Mouse (Mus musculus) limb, embryonic 12.5 days (tissue): Measurements from ENCODE around the gene Tifa. TPM values are rescaled to one million over a fixed set of nuclear protein-coding genes. Genes with fewer than 3 reads are reported as not detected.

Source experiments
- ATAC-seq: fragments of 200-750 bp; cut with Nextera tagmentation; 2 replicates; pipeline ENCODE4 v1.8.0; 2017; ENCODE audit warnings: low read depth, moderate TSS enrichment; ENCODE audit not compliant: insufficient number of reproducible peaks, insufficient read depth, low FRiP score, low TSS enrichment
- H3K27ac ChIP-seq: fragments of 300-500 bp; sonication (generic); 2 replicates; pipeline ENCODE4 v1.5.1; 2016; ENCODE audit warnings: mild to moderate bottlenecking, moderate library complexity
- H3K27me3 ChIP-seq: fragments of 300-500 bp; sonication (generic); 2 replicates; pipeline ENCODE4 v1.6.1; 2016; ENCODE audit warnings: mild to moderate bottlenecking, moderate library complexity
- H3K36me3 ChIP-seq: fragments of 300-500 bp; sonication (generic); 2 replicates; pipeline ENCODE4 v1.6.1; 2016; ENCODE audit warnings: mild to moderate bottlenecking, moderate library complexity
- H3K4me1 ChIP-seq: fragments of 300-500 bp; sonication (generic); replicated peaks from 2 replicates; pipeline ENCODE4 v1.6.1; 2016
- H3K4me2 ChIP-seq: fragments of 300-500 bp; sonication (generic); 2 replicates; pipeline ENCODE4 v1.6.1; 2016; ENCODE audit warnings: mild to moderate bottlenecking, moderate library complexity
- H3K4me3 ChIP-seq: fragments of 300-500 bp; sonication (generic); replicated peaks from 2 replicates; pipeline ENCODE4 v1.5.1; 2016; ENCODE audit warnings: mild to moderate bottlenecking
- H3K9ac ChIP-seq: fragments of 300-500 bp; sonication (generic); replicated peaks from 2 replicates; pipeline ENCODE4 v1.6.1; 2016; ENCODE audit warnings: mild to moderate bottlenecking, moderate library complexity
- H3K9me3 ChIP-seq: fragments of 300-500 bp; sonication (generic); 2 replicates; pipeline ENCODE4 v1.6.1; 2016; ENCODE audit warnings: mild to moderate bottlenecking, moderate library complexity
- WGBS: fragments of 180-500 bp; shearing (Covaris S2); methylation state at CpG from one replicate; pipeline ENCODE4 v1.1.7; 2016; 5-methylcytosine and 5-hydroxymethylcytosine counted together
- polyA plus RNA-seq: library from polyadenylated mRNA; unstranded; fragments of >200 nt; fragmentation: Nextera tagmentation; extraction: Ambion mirVana; gene quantifications from 2 replicates; pipeline ENCODE4 v1.2.1, GENCODE M21; 2016

Gene Tifa
- polyA plus RNA-seq, result 1.6 and 2.1 TPM in 2 replicates

- no peaks in the 10 kb centered on the region for H3K36me3 ChIP-seq
- H3K9ac ChIP-seq, result peak within 1 kb of the TSS; percentile 63
- peaks cover 13% of the 10 kb centered on the region; the same call in 1 of the 2 replicates for H3K4me1 ChIP-seq
- H3K27ac ChIP-seq, result no peak within 1 kb of the TSS
- peaks cover 34% of the 10 kb centered on the region for H3K27me3 ChIP-seq
- 1% methylated on average over 42 of the region's 44 CpGs for WGBS
- H3K4me2 ChIP-seq, result peak within 1 kb of the TSS; percentile 99
- ATAC-seq, result peak; percentile 7; the same call in 1 of the 2 replicates
- H3K9me3 ChIP-seq, result no peaks in the 10 kb centered on the region
- H3K4me3 ChIP-seq, result peak within 1 kb of the TSS; percentile 52
Observed at GRCm38 (mm10) chr3:127789500-127790191, at the start of gene Tifa. Gene Tifa (plus strand): TSS chr3:127789805.

DNA sequence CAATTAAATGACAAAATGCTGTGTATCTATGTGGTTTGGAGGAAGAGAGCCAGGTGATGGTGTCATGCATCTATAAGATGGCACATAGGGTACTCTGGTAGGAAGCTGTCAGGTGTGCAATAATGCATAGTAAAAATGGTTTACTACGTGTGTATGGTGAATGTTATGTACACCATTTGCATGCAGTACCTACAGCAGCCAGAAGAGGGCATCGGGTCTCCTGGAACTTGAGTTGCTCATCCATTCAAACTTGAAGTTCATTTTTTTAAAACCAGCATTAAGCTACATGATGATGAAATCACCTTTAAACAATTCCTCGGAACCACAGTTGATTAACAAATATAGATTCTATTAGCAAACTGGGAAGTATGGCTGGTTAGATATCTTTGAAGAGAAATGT is 48.1 kb upstream of the Tifa start:
- Histone ChIP-seq H3K4me1 (no peaks in the 10 kb centered on the region), H3K27ac (no peak overlapping the region), H3K27me3 (peaks cover 25% of the 10 kb centered on the region), H3K36me3 (no peaks in the 10 kb centered on the region), H3K4me3 (no peak overlapping the region), H3K4me2 (no peak overlapping the region), H3K9ac (no peak overlapping the region), H3K9me3 (0 out of 2 replicates have a peak, but pooled peaks cover 13% of the 10 kb centered on the region)
- WGBS, result 91% methylated on average over 3 of the region's 3 CpGs
- no peak for ATAC-seq

- no peak for ATAC-seq
- H3K4me3 ChIP-seq, result no peak overlapping the region
- H3K27ac ChIP-seq, result no peak overlapping the region
- no peak overlapping the region for H3K9ac ChIP-seq
- H3K4me1 ChIP-seq, result no peaks in the 10 kb centered on the region
- no peaks in the 10 kb centered on the region for H3K36me3 ChIP-seq
- 54% methylated on average over 13 of the region's 14 CpGs for WGBS
- H3K27me3 ChIP-seq, result peaks cover 46% of the 10 kb centered on the region
- 0 out of 2 replicates have a peak, but pooled peaks cover 13% of the 10 kb centered on the region for H3K9me3 ChIP-seq
- H3K4me2 ChIP-seq, result no peak overlapping the region
Observed at GRCm38 (mm10) chr3:127743614-127744365, 45.8 kb upstream of the Tifa start.

GRCm38 (mm10) chr3:127745504-127745903 is 44.1 kb upstream of the Tifa start:
- H3K36me3 ChIP-seq, result no peaks in the 10 kb centered on the region
- peaks cover 7% of the 10 kb centered on the region; the same call in 1 of the 2 replicates for H3K4me1 ChIP-seq
- H3K9me3 ChIP-seq, result 0 out of 2 replicates have a peak, but pooled peaks cover 13% of the 10 kb centered on the region
- H3K4me2 ChIP-seq, result no peak overlapping the region
- no peak overlapping the region for H3K4me3 ChIP-seq
- H3K9ac ChIP-seq, result no peak overlapping the region
- H3K27ac ChIP-seq, result no peak overlapping the region
- 3% methylated on average over 6 of the region's 6 CpGs for WGBS
- peaks cover 61% of the 10 kb centered on the region for H3K27me3 ChIP-seq
- no peak for ATAC-seq

- peaks cover 66% of the 10 kb centered on the region for H3K27me3 ChIP-seq
- no peak overlapping the region for H3K9ac ChIP-seq
- 0 out of 2 replicates have a peak, but pooled peaks cover 10% of the 10 kb centered on the region for H3K9me3 ChIP-seq
- H3K4me1 ChIP-seq, result peaks cover 7% of the 10 kb centered on the region; the same call in 1 of the 2 replicates
- ATAC-seq, result no peak
- no peak overlapping the region for H3K4me2 ChIP-seq
- 9% methylated on average over 16 of the region's 16 CpGs for WGBS
- no peak overlapping the region for H3K4me3 ChIP-seq
- no peaks in the 10 kb centered on the region for H3K36me3 ChIP-seq
- H3K27ac ChIP-seq, result no peak overlapping the region
Observed at GRCm38 (mm10) chr3:127745911-127746640, 43.5 kb upstream of the Tifa start.

DNA sequence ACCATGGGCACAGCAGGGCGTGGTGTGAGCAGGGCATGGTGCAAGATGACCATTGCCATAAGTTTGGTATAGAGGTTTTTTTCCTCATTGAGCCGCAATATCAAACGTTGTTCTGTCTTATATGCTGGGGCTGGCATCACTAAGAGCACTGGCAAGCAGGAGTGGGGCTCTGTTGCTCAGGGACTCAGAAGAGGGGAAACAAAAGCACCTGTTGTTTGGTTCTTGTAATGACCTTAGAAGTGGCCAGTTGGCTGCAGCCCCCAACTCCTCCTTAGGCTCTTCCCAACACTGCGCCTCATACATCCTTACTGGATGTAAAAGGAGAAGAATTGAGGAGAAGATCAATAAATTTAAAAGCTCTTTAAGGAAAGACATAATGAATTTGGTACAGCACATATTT is 41.0 kb upstream of the Tifa start:
- ATAC-seq, result no peak
- 56% methylated on average over 4 of the region's 4 CpGs for WGBS
- Histone ChIP-seq H3K4me2 (no peak overlapping the region), H3K27ac (no peak overlapping the region), H3K4me1 (peaks cover 7% of the 10 kb centered on the region; the same call in 1 of the 2 replicates), H3K9me3 (no peaks in the 10 kb centered on the region), H3K27me3 (peaks cover 78% of the 10 kb centered on the region), H3K4me3 (no peak overlapping the region), H3K36me3 (no peaks in the 10 kb centered on the region), H3K9ac (no peak overlapping the region)

DNA sequence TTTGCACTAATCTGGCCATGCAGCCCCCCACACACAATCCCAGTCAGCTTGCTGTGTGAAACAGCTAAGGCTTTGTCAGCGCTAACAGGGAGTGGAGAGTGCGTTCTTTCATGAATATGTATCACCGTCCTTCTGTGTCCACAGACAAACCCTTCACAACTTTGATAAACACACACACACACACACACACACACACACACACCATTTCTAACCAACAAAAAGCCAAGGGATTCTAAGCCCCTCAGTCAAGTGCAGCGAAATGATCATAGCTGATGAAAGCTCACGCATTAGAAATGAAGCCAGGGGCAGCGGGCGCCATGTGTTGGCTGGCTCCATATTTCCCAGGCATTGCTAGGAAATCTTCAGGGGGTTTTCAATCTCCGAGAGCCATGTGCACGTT is 40.3 kb upstream of the Tifa start:
- Histone ChIP-seq H3K9me3 (no peaks in the 10 kb centered on the region), H3K27ac (no peak overlapping the region), H3K36me3 (no peaks in the 10 kb centered on the region), H3K27me3 (peaks cover 80% of the 10 kb centered on the region), H3K9ac (no peak overlapping the region), H3K4me3 (no peak overlapping the region), H3K4me1 (peaks cover 7% of the 10 kb centered on the region; the same call in 1 of the 2 replicates), H3K4me2 (peak overlapping the region; percentile 29)
- 16% methylated on average over 9 of the region's 9 CpGs for WGBS
- no peak for ATAC-seq

DNA sequence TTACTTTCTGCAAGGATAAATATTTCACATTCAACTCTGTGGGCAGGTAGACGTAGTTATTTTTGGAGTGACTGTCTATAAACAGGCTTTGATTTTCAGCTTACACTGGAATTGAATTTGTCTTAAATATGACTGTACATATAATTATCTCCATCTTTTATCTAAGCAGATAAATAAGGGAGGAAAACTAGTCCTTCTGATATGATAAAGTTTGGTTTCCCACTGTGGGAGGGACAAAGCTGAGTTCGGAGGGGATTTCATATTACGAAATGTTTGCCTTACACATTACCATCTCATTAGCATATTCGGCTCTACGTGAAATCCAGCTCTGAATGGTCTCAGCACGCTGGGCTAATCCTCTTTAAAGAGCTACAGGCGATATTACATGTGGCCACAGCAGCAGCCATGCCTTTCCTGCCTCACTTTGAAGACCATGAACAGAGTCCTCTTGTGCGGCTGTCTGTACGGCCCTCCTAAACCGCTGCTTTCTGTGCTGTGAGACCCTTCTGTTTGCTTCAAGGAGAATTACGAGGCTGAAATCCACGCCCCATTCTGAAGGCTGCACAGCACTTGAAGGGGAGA is 39.5 kb upstream of the Tifa start:
- Histone ChIP-seq H3K9ac (no peak overlapping the region), H3K27me3 (peaks cover 79% of the 10 kb centered on the region), H3K4me2 (peak overlapping the region; percentile 39), H3K4me3 (no peak overlapping the region), H3K9me3 (no peaks in the 10 kb centered on the region), H3K27ac (no peak overlapping the region), H3K4me1 (peaks cover 7% of the 10 kb centered on the region; the same call in 1 of the 2 replicates), H3K36me3 (no peaks in the 10 kb centered on the region)
- WGBS, result 17% methylated on average over 12 of the region's 12 CpGs
- ATAC-seq, result no peak

DNA sequence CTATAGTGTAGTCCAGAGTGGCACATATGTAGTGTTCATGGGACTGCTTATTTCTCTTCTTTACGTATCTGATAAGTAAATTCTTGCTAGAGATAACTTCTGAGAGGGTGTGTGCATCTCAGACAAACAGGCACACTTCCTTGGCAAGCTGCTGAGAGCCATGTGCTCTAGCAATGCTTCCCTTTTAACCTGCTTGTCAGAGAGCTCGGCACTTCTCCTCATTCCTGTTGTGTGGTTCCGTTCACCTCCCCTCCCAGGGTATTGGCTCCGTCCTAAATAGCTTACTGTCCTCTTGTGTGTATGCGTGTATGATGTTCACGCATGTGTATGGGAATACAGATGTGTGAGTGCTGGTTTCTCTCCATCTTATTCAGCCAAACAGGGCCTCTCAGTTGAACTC is 33.1 kb upstream of the Tifa start:
- Histone ChIP-seq H3K36me3 (no peaks in the 10 kb centered on the region), H3K4me3 (no peak overlapping the region), H3K4me2 (no peak overlapping the region), H3K9ac (no peak overlapping the region), H3K4me1 (no peaks in the 10 kb centered on the region), H3K9me3 (no peaks in the 10 kb centered on the region), H3K27me3 (peaks cover 75% of the 10 kb centered on the region), H3K27ac (no peak overlapping the region)
- 81% methylated on average over 6 of the region's 6 CpGs for WGBS
- ATAC-seq, result no peak

- ATAC-seq, result no peak
- peaks cover 80% of the 10 kb centered on the region for H3K27me3 ChIP-seq
Observed at GRCm38 (mm10) chr3:127757886-127758301, 31.7 kb upstream of the Tifa start.

More at GRCm38 (mm10) chr3:127757886-127758301, 31.7 kb upstream of the Tifa start:
- no peak overlapping the region for H3K9ac ChIP-seq
- H3K9me3 ChIP-seq, result no peaks in the 10 kb centered on the region
- H3K36me3 ChIP-seq, result no peaks in the 10 kb centered on the region
- no peak overlapping the region for H3K4me2 ChIP-seq
- H3K4me1 ChIP-seq, result no peaks in the 10 kb centered on the region
- no peak overlapping the region for H3K4me3 ChIP-seq
- no peak overlapping the region for H3K27ac ChIP-seq
